Mouse (Mus musculus): Measurements from ENCODE around the gene Hspa12a. TPM values are rescaled to one million over a fixed set of nuclear protein-coding genes. Genes with fewer than 3 reads are reported as not detected.

Gene Hspa12a
- 13.1 TPM for polyA plus RNA-seq (2014; fragmentation: Illumina TruSeq; extraction: RNeasy Lipid Tissue Mini Kit (QIAGEN cat#74804); ENCODE audit: low read depth, low replicate concordance)

GRCm38 (mm10) chr19:58942841-58943828 is at the start of gene Hspa12a, which contains the start of gene Eno4:
Gene Hspa12a, minus strand, starts transcription at chr19:58943654.
Gene Eno4, plus strand, starts transcription at chr19:58943425.

GRCm38 (mm10) chr19:58794284-58794683 is 149.2 kb downstream of the Hspa12a start, which contains the start of gene 1700019N19Rik:
Gene 1700019N19Rik, minus strand, starts transcription at chr19:58794461.

GRCm38 (mm10) chr19:58759423-58759822 is 184.0 kb downstream of the Hspa12a start, which contains the start of gene Pnliprp2:
Gene Pnliprp2, plus strand, starts transcription at chr19:58759719.

Other genes with a start within 250 kb of the Hspa12a start
- not detected for gene Pnliprp1, start 214.8 kb downstream of the Hspa12a start, polyA plus RNA-seq (2014; fragmentation: Illumina TruSeq; extraction: RNeasy Lipid Tissue Mini Kit (QIAGEN cat#74804); ENCODE audit: low read depth, low replicate concordance)
- 0.56 TPM for gene Pnliprp2, start 183.9 kb downstream of the Hspa12a start, polyA plus RNA-seq (2014; fragmentation: Illumina TruSeq; extraction: RNeasy Lipid Tissue Mini Kit (QIAGEN cat#74804); ENCODE audit: low read depth, low replicate concordance)
- gene 1700019N19Rik, start 149.2 kb downstream of the Hspa12a start, polyA plus RNA-seq (2014; fragmentation: Illumina TruSeq; extraction: RNeasy Lipid Tissue Mini Kit (QIAGEN cat#74804); ENCODE audit: low read depth, low replicate concordance), result 92.6 TPM
- gene Eno4, start 229 bp downstream of the Hspa12a start, polyA plus RNA-seq (2014; fragmentation: Illumina TruSeq; extraction: RNeasy Lipid Tissue Mini Kit (QIAGEN cat#74804); ENCODE audit: low read depth, low replicate concordance), result 29.0 TPM
- gene Shtn1, start 132.4 kb upstream of the Hspa12a start, polyA plus RNA-seq (2014; fragmentation: Illumina TruSeq; extraction: RNeasy Lipid Tissue Mini Kit (QIAGEN cat#74804); ENCODE audit: low read depth, low replicate concordance), result 20.0 TPM
- gene Vax1, start 226.4 kb upstream of the Hspa12a start, polyA plus RNA-seq (2014; fragmentation: Illumina TruSeq; extraction: RNeasy Lipid Tissue Mini Kit (QIAGEN cat#74804); ENCODE audit: low read depth, low replicate concordance), result not detected